Mouse (Mus musculus): ENCODE data around the gene Ippk.

Gene Ippk

DNA sequence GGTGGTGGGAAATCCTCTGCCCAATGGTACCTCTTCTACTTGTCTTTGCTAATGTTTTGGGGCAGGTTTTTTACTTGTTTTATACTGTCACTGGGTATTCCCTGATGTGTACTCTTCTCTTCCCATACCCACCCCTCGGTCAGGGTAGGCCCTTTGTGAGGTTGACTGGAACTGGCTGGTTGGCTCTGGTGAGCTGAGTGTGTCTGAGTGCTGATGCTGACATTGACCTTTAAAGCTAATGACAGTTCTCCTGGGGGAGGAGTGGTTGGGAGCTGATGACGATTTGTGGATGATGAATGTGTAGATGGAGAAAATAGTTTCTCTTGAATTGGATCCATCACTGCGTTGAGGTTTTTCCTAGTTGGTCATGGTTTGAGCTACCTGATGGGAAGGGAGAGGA is 5.7 kb downstream of the Ippk start:
- in situ Hi-C loops (cut with MboI; ENCODE audit: unreplicated experiment in 2 of 2): loop anchor here in 1 of 2 experiments (25.0 kb wide), 1 partner anchor 2011 kb away; no protein-coding TSS in a partner anchor

DNA sequence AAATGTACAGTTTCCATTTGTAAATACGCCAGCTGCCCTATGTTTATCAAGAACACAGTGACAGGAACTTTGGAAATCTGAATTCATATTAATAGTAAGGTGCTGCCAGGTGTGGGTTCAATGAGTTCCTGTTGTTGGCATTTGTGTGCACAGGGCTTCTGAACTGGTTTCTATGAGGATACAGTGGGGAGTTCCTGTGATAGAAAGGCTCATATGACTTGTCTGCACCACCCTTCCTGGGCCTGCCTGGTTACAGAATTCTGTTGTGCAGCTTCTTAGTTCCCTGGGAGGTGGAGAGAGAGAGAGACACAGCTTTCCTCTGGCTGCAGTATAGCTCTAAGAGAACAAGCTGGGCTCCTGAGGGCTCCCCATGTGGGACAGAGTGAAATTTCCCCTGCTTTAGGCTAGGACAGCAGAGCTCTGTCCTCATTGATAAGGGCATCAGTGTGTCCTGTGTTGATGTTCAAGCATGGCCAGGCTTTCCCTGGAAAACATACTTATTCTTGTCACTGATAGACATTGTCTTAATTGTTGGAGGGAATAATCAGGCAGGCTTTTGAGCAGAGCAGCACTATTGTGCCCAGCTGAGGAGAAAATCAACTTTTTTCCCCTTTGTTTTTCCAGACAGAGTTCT is 7.1 kb downstream of the Ippk start:
- in situ Hi-C loops (cut with MboI; ENCODE audit: unreplicated experiment in 2 of 2): loop anchor here in 1 of 2 experiments (25.0 kb wide), 1 partner anchor 2009 kb away; no protein-coding TSS in a partner anchor

DNA sequence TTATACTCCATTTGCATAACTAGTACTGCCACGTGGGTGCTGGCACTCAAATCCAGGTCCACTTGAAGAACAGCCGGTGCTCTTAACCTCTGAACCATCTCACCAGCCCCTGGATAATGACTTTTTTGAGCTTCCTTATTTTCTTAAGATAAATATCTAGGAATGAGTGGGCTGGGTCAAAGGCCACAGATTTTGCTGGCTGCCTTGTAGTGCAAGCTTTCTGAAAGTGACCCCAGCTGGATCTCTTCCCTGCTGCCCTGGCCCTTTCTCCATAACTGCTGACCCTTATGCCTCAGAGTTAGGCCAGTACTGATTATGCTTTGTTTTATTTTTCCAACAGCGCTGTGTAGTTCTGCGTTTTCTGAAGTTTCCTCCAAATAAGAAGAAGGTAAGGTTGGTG is 9.5 kb downstream of the Ippk start:
- in situ Hi-C loops (cut with MboI; ENCODE audit: unreplicated experiment in 2 of 2): loop anchor here in 1 of 2 experiments (25.0 kb wide), 1 partner anchor 2007 kb away; no protein-coding TSS in a partner anchor

DNA sequence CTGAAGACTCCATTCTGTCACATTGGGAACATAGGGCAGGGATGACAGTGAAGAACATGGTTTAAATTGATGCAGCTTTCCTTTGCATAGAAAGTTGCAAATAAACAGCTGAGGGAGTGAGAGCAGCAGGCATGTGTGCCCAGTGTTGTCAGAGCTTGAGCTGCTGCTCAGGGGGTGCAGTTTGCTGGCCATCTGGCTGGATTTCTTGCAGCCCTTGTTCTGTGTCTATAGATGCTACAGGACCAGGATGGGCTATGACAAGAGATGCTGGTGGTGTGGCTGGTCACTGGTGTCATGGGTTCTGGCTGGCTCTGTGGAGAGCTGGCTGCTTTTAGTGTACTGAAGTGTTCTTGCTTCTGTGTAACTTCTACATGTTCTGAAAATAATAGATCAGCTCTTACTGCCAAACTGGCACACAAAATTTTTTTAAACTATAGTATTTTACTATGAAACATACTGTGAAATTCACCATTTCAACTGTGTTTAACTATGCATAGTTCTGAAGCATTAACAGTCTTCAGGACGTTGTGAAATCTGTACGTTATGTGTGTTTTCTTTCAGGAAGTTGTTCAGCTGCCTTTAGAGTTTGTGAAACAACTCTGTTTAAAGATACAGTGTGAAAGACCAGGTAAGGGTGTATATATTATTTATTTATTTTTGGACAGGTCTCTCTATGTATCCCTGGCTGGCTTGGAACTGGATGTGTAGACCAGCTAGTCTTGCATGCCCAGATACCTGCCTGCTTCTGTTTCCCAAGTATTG is 12.4 kb downstream of the Ippk start:
- in situ Hi-C loops (cut with MboI; ENCODE audit: unreplicated experiment in 2 of 2): loop anchor here in 1 of 2 experiments (25.0 kb wide), 1 partner anchor 2004 kb away; no protein-coding TSS in a partner anchor

DNA sequence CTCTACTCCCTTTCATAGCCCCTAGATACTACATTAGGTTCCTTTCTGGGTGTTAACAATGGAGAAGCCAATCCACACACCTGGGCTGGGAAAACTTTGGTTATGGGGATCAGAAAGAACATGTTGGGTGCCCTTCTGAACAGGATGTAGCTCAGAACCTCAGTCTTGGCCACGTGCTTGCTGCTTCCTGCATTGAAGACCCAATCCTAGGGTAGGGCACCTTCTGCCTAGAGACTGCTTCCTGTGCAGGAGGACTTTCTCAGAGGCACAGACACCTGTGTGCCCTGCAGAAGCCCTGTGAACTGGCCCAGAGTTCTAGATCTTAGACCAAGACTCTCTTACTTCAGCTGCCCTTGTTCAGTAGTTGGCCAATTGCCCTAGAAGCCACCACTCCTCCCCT is 14.7 kb downstream of the Ippk start:
- in situ Hi-C loops (cut with MboI; ENCODE audit: unreplicated experiment in 2 of 2): loop anchor here in 1 of 2 experiments (25.0 kb wide), 1 partner anchor 2002 kb away; no protein-coding TSS in a partner anchor

DNA sequence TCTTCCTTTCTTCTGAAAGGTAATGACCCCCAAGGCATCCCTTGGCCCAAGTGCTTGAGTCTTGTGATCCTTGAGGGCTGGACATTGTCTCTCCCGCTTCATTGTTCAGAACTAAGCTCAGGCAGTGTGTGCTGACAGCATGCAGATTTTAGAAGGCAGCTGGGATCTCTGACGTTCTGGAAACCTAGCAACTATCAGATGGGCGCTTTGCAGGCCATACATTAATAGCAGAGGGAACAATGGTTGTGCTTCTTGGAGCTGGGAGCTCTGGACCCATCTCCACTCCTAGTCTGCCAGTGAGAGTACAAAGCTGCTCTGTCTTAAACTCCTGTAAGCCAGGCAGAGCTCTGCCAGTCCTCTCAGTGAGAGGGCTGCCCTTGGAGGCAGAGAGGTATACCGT is 15.1 kb downstream of the Ippk start:
- in situ Hi-C loops (cut with MboI; ENCODE audit: unreplicated experiment in 2 of 2): loop anchor here in 1 of 2 experiments (25.0 kb wide), 1 partner anchor 2001 kb away; no protein-coding TSS in a partner anchor

DNA sequence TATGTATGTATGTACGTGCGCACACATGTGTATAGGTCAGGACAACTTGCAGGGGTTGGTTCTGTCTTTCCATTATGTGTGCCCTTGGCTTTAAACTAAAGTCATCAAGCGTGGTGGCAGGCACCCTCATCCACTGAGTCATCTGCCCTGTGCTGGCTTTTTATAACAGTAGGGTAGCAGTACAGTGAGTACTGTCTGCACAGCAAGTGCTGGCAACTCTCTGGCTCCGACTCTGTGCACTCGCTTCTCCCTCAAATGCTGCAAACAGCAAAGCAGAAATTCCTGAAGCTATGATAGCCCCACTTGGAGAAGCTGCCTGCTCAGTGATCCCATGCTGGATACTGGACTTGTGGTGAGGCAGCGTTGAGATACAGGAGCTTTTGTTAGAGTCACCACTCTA is 23.4 kb downstream of the Ippk start:
- in situ Hi-C loops (cut with MboI; ENCODE audit: unreplicated experiment in 2 of 2): loop anchor here (10.0 to 25.0 kb wide), 2 partner anchors 200 to 1993 kb away; no protein-coding TSS in a partner anchor

DNA sequence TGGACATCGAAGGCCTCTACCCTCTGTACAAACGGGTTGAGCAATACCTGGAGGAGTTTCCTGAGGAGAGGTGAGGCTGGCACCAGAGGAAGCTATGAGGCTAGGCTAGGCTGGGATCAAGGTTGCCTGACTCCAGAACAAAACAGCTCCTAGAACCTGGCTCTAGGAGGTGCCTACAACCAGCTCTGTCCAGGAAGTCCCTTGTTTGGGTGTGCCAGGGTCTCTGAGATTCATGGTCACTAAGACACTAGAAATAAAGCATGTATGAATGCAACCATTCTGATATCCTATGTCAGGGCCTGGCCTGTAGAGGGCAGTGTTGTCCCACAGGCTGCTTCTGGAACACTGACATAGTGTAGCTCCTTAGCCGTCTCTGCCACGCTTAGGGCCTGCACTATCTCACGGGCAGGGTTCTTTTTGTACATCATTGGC is 28.3 kb downstream of the Ippk start:
- in situ Hi-C loops (cut with MboI; ENCODE audit: unreplicated experiment in 2 of 2): loop anchor here (10.0 to 25.0 kb wide), 2 partner anchors 195 to 1988 kb away; no protein-coding TSS in a partner anchor

DNA sequence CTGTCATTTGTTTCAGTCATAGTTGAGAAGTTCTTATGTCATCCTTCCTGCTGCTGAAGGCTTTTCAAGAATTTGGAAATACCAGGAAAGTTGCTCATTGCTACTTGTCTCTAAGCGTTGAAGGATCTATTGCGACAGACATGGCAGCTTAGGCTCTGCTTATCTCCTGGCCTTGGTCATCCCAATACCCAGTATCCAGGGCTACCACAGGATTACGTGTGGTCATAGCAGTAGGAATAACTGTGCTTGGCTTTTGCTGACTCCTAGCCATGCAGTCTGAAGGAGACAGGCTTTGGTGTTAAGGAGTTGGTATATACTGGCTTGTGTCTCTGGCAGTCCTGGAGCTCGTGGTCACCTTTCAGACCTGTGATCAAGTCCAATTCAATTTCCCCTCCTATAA is 39.2 kb downstream of the Ippk start:
- in situ Hi-C loops (cut with MboI; ENCODE audit: unreplicated experiment in 2 of 2): no loop called here

DNA sequence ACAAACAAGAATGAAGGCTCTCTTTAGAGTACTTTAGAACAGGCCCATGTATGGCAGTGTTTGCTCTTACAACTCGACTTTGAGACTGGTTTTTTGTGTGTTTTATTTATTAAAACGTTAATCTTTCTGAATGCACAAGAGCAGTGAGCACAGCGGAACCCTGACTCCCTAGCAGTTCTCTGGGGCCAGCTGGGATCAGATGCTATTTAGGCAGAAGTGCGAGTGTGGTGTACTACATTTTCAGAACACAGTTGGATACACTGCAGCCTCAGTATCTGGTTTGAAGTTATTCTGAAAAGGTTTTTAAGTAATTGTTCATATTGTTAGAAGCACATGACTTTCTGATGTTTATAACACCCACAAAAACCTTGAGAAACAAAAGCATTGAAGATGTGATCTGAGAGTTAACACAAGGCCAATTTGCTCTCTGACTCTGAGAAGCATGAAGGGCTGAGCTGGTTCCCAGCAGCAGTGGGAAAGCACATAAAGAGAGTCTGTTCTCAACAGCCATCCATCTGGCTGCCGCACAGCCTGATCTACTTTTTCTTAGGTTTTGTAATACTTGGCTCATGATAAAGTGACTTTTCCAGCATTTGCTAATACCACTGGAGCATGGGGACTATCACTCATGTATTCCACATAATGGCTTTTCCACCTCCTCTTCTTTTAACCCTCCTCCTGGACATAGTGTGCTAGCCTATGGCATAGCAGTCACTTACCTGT is 39.8 kb downstream of the Ippk start:
- in situ Hi-C loops (cut with MboI; ENCODE audit: unreplicated experiment in 2 of 2): no loop called here

DNA sequence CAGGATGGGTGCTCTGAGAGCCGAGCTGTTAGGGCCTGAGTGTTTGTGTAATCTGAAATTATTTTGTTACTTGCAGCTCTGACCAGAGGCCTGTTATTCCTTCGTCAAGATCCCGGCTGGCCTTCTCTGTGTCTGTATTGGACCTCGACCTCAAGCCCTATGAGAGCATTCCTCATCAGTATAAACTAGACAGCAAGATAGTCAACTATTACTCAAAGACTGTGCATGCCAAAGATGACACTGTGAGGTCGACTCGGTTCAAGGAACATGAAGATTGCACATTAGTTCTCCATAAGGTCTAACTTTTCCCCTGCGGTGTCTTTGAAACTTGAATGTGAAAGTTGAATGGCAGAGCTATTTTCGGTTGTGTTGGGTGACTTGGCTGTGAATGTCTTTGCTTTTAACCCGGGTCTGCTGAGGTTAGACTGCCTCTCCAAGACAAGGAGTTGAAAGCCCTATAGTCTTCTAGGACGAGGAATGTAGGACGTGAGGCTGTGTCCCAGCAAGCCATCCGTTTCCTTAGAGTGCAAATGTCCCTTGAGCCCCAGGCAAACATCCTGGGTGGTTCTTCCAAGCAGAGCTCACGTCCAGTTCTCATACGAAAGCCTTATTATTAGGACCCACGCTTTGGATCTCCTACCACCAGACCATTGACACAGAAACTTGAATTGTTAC is 40.5 kb downstream of the Ippk start:
- in situ Hi-C loops (cut with MboI; ENCODE audit: unreplicated experiment in 2 of 2): no loop called here

DNA sequence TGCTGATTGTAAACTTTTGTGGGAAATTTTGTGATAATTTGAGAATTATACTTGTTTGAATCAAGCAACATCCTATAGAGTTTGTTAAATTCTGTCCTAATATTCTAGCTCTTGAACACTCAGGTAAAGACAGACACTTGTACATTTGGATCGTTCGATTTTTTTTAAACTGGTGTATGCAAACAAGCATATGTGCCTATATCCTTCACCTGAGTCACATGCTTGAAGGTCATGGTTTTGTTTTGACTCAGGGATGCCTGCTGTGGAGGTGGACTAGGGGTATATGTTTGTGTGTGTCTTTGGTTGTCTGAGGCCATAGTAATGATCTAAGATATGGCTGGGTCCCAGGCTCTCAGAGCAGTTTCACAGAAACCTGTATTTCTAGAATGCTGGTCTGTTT is 41.9 kb downstream of the Ippk start:
- in situ Hi-C loops (cut with MboI; ENCODE audit: unreplicated experiment in 2 of 2): no loop called here

DNA sequence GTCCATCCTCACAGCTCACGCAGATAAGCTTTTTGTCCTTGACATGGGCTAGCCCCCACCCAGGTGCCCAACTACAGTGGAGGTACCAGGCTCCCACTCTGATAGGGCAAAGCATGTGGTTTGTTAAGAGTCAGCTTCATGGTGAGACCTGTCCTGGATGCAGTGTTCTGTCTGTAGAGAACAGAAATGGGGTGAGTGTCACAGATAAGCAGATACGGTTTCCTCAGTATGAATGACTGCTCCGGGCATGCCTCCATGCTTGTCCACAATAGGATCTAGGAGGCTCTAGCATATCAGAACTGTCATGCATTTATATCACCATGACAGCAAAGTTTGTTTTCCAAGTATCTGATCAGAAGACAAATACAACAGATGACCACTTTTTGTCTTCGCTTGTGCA is 44.8 kb downstream of the Ippk start:
- in situ Hi-C loops (cut with MboI; ENCODE audit: unreplicated experiment in 2 of 2): no loop called here

DNA sequence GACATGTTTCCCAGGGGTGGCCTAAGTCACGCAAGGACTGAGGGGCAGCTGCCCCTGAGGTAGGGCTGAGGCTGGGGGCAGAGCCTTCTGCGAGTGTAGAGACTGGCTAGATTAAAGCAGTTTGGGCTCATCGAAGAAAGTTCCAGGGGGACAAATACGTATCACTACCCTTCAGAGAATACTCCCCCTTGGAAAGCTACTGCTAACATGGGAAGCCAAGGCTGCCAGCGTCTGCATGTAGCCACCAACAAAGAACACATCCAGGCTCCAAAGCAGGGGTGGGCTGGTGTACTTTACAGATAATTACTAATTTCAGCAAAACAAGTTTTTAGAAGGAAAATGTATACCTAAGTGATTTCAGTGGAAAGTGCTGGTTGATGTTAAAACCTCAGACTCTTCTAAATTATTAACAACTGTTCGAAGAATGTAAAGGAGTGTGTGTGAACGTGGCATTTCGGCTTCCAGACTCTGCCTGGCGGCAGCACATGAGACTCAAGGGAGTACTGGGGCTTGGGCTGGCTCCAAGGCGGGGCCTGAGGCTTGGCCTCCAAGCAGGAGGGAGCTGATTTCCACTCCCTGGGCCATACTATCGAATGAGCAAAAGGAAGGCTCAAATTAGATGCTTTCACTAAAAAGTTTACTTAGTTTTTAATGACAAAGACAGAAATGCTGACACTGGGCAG is 45.5 kb downstream of the Ippk start:
- in situ Hi-C loops (cut with MboI; ENCODE audit: unreplicated experiment in 2 of 2): no loop called here

DNA sequence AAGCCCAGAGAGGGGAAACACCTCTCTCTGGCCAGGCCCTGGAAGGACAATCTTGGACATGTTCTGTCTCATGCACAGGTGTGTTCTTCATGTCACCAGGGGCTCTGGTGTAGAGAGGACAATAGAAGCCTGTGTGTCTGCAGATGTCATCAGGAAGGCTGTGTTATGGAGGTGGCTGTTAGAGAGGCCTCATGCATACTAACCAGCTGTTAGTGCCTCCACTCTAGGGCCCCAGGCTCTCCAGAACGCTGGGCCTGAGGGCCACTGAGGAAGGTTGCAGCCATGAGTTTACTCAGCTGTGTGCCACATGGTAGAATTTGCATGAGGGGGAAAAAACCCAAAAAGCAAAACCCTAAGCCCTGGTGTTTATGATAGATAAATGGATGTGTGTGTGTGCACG is 46.5 kb downstream of the Ippk start:
- in situ Hi-C loops (cut with MboI; ENCODE audit: unreplicated experiment in 2 of 2): no loop called here

DNA sequence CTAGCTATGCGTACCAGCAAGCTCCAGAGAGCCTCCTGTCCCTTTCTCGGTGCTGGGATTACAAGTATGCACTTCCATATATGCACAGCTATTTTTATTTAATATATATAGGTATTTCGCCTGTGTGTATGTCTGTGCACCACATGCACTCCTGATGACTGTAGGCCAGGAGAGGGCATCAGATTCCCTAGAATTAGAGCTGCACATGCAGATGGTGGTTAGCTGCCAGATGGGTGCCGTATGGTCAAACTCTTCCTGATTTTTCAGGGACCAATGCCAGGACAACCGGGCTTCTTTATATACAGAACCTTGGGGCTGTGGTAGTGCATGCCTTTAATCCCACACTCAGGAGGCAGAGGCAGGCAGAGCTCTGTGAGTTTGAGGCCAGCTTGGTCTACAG is 48.0 kb downstream of the Ippk start:
- in situ Hi-C loops (cut with MboI; ENCODE audit: unreplicated experiment in 2 of 2): no loop called here

DNA sequence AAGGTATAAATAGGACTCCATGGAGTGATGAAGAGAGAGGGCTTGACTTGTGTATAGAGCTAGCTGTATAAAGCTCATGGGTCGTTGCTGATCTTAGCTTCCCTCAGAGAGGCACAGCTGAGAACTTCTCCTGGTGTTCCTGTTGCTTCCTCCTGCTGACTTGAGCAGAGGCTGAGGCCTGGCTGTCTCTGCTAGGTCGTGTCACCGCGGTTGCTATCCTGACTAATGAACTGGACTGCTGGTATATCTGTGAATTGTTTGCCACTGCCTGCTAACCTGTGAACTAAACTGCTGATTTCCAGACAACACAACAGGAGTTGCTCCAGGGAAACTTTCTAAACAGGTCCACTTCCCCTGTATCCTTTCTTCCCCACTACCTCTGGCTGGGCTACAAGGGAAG is 49.3 kb downstream of the Ippk start:
- in situ Hi-C loops (cut with MboI; ENCODE audit: unreplicated experiment in 2 of 2): no loop called here

DNA sequence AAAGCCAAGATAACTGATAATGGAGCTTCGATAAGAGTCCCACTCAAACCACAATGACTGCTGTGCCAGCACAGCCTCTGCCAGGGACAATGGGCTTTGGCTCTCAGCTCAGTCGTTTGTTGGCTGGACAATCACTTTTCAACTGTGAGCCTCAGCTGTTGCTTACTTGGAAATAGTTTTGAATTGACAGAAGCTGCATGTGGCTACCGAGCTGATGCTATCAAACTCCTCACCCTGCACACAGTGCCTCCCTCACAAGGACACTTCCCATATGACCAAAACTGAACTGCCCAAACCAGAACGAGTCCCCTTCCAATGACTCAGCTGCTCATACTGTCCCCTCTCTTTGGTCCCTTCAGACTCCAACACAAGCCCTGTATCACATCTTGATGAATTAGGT is 49.8 kb downstream of the Ippk start:
- in situ Hi-C loops (cut with MboI; ENCODE audit: unreplicated experiment in 2 of 2): no loop called here

DNA sequence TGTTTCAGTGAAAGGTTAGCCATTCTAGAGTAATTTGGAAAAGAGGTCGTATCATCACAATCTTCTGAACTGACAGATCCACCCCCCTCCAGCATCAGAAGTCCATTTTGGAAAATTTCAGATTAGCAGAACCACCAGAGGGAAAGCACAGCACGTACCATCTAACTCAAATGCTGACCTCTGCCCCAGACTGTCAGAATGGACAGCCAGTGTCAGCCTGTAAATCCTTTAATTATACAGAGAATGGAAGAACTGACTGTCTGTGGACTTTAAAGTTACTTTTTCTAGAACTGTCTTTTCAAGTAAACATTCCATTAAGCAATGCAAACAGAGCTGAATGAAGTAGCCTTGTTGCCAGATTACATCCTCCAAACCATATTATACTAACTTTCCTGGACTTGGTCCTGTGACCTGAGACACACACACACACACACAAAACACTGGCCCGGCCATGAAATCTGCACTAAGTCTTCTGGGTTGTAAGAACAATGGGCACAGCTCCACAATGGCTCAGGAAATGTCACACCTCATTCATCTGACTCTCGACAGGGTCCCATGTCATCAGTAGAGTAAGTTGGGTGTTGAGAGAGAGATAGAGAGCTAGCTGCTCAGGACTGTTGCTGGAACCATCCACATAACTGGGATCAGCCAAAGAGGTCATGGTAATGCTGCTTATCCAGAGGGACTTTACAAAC is 51.1 kb downstream of the Ippk start:
- in situ Hi-C loops (cut with MboI; ENCODE audit: unreplicated experiment in 2 of 2): no loop called here

All from v-Abl transformed pro-B cells (cell line).